16 mouse cellular contexts compared by ENCODE assay signal in the genomic region with DNA sequence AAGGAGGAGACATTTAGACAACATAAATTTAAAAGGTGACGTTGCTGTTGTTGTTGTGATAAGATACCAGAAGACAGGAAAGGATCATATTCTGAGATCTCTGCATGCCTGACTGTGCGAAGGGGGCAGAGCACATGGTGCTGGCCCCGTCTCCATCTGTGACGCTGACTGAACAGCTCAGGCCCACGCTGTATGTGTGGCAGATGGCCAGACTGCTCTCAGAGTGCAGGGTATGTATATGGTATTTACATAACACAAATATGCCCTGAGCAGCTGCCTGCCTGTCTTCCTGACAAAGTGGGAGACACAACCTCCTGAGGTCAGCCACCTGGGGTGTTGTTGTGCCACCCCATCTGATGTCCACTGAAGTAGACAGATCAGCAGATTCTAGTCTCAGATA.
A peak's percentile ranks its signal among the peaks of the same experiment; 100 is the strongest.
DNase-seq lines count a peak whose midpoint lies in the region; ATAC-seq lines count a peak whose summit lies in the region.
"Had no signal": no experiment of that assay in that cellular context is flagged by ENCODE, and none has a peak within 500 bp of the region (broad histone marks: within the 10 kb centered on the region; RNA-seq: fewer than 3 reads in every experiment).

No protein-coding gene starts in this region.

- 65% methylated on average over 5 of the region's 5 CpGs for WGBS in hindbrain, embryonic 10.5 days
- 50% methylated on average over 5 of the region's 5 CpGs for WGBS in hindbrain, embryonic 13.5 days

- no peaks in the 10 kb centered on the region for H3K9me3 ChIP-seq in hindbrain, embryonic 10.5 days
- H3K9me3 ChIP-seq in hindbrain, embryonic 13.5 days, result no peaks in the 10 kb centered on the region
- H3K9me3 ChIP-seq: embryonic facial prominence, embryonic 13.5 days; heart, embryonic 15.5 days; limb, embryonic 10.5 days had no signal

- intact Hi-C loops in heart, postnatal 25 days (cut with DNase I), result no loop called here

- no peak overlapping the region for H3K9ac ChIP-seq in hindbrain, embryonic 13.5 days
- H3K9ac ChIP-seq: embryonic facial prominence, embryonic 13.5 days; heart, embryonic 15.5 days; liver, postnatal 0 days had no signal

- H3K4me2 ChIP-seq in hindbrain, embryonic 13.5 days, result no peak overlapping the region
- H3K4me2 ChIP-seq: embryonic facial prominence, embryonic 13.5 days; heart, embryonic 15.5 days had no signal

- H3K36me3 ChIP-seq in hindbrain, embryonic 10.5 days, result no peaks in the 10 kb centered on the region
- H3K36me3 ChIP-seq in hindbrain, embryonic 13.5 days, result no peaks in the 10 kb centered on the region
- H3K36me3 ChIP-seq: embryonic facial prominence, embryonic 13.5 days; heart, embryonic 15.5 days; limb, embryonic 10.5 days had no signal

- peaks cover 5% of the 10 kb centered on the region; the same call in 1 of the 2 replicates for H3K4me1 ChIP-seq in hindbrain, embryonic 10.5 days (replicated peaks)
- H3K4me1 ChIP-seq in hindbrain, embryonic 13.5 days (replicated peaks), result 0 out of 2 replicates have a peak, but pooled peaks cover 5% of the 10 kb centered on the region
- H3K4me1 ChIP-seq: heart, embryonic 15.5 days; limb, embryonic 10.5 days had no signal

- no peak for ATAC-seq in hindbrain, embryonic 13.5 days (ENCODE audit: low FRiP score)
- ATAC-seq: liver, postnatal 0 days had no signal

- no peak overlapping the region for H3K4me3 ChIP-seq in hindbrain, embryonic 10.5 days
- no peak overlapping the region for H3K4me3 ChIP-seq in hindbrain, embryonic 13.5 days
- H3K4me3 ChIP-seq: embryonic facial prominence, embryonic 13.5 days; heart, embryonic 15.5 days; limb, embryonic 10.5 days had no signal

- peak; percentile 17 for DNase-seq in hindbrain, embryonic 10.5 days (ENCODE audit: low spot score)
- peak; percentile 43 for DNase-seq in right cerebral cortex, adult 18-20 months
- no peak for DNase-seq in right cerebral cortex, postnatal 25 days
- peak; percentile 62 for DNase-seq in layer of hippocampus, adult 9-11 months
- DNase-seq in right cerebral cortex, postnatal 4 days, result peak; percentile 22
- no peak for DNase-seq in heart, postnatal 25 days (ENCODE audit: low spot score)
- DNase-seq in kidney, adult 11 months, result no peak
- DNase-seq: adrenal gland, adult 2 months; cerebellum, adult 18-20 months; gastrocnemius, postnatal 14 days; kidney, adult 18-20 months; liver, postnatal 0 days had no signal

- H3K27me3 ChIP-seq in hindbrain, embryonic 10.5 days (ENCODE audit: insufficient read depth, poor library complexity, severe bottlenecking), result no peaks in the 10 kb centered on the region
- H3K27me3 ChIP-seq in hindbrain, embryonic 13.5 days, result no peaks in the 10 kb centered on the region
- H3K27me3 ChIP-seq: embryonic facial prominence, embryonic 13.5 days; heart, embryonic 15.5 days had no signal

- no peak overlapping the region; the same call in 1 of the 2 replicates for H3K27ac ChIP-seq in hindbrain, embryonic 10.5 days
- no peak overlapping the region for H3K27ac ChIP-seq in hindbrain, embryonic 13.5 days
- H3K27ac ChIP-seq: embryonic facial prominence, embryonic 13.5 days; heart, embryonic 15.5 days; limb, embryonic 10.5 days had no signal

Comparison
In these comparisons a context has a peak if more than half of its experiments do, and no peak if none do; other contexts are left out.
1. DNase-seq: peak in hindbrain, embryonic 10.5 days (single experiment), right cerebral cortex, adult 18-20 months (single experiment), layer of hippocampus, adult 9-11 months (single experiment) and right cerebral cortex, postnatal 4 days (single experiment); none in right cerebral cortex, postnatal 25 days (single experiment), heart, postnatal 25 days (single experiment) and kidney, adult 11 months (single experiment).